Mouse (Mus musculus) Muller cell, postnatal 12 days (primary cell): ENCODE results near the gene Nckap5.
"Not testable (repeated sequence)": the region's sequence is repeated elsewhere in the genome, so short reads cannot be mapped to it uniquely, and the experiment has no call there.

ENCODE experiments used
- DNase-seq: peaks from one replicate; pipeline ENCODE4 v3.0.0-alpha.2; 2015; ENCODE audit errors: inconsistent ontology term

The Nckap5 gene

GRCm38 (mm10) chr1:126022959-126023358 lies 807.6 kb downstream of the Nckap5 start:
- DNase-seq = no peak

DNA sequence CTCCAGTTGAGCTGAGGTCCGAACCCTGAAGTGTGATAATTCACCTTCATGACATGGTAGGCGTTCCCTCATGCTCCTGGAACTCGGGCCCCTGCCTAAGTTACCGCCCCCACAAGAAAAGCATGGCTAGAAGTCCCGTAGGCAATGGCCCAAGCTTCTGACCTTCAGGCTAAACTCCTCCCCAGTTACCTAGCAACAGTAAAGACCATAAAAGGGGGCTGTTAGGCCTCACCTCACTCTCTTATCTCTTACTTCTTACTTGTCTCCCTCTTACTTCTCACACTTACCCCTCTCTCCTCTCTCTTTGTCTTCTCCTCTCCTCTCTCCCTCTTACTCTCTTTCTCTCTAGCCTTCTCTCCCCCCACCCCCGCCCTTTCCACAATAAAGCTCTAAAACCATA lies 811.9 kb downstream of the Nckap5 start:
- DNase-seq = not testable (repeated sequence)

DNA sequence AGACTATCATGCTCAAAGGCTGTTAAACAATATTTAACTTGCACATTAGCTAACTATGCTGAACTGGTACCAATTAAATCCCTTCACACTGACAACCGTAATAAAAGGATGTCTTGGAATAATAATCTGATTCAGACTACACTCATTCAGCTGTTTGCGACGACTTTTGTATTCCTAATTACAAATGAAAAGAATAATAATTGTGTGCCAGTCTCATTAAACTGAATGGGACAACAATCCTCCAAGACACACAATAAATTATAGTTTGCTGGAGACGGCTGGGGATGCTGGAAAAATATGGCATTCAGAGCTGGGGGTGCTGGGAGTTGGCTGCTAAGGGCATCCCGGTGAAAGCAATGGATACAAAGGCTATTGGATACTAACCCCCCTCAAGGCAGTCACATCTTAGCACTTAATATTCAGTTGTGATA lies 818.9 kb downstream of the Nckap5 start:
- peak; percentile 57 for DNase-seq

DNA sequence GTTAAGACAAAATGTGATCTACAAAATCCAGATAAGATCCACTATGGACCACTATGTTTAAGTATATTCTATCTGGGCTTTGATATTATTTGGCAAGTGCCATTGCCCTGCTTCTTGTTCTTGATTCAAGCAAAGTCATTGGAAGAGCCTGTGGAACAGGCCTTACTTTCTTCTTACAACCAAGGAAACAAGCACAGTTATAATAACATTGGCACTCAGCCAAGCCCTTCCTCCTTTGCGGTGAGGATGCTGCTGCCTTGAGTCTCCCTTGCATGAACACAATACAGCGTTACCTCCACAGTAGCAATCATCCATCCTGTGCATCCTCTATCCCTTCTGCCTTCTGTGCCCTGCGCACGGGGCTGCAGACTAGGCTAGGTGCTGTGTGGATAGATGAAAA lies 823.0 kb downstream of the Nckap5 start:
- no peak for DNase-seq

DNA sequence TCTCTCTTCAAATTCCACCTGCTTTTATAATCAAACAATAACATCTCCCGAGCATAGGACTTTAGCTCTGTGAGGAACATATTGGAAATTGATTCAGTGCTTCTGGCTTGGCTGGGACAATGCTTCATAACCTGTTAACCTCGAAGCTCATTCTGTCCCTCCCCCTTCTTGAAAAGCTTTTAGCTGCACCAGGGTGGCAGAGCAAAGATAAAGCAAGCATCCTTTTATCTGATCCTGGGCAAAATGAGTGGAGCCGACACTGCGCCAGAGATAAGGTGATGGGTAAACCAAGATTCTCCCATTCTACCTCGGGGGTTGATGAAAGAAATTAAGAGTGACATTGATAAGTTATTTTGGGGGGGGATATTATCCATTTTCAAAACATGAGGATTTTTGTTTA lies 824.9 kb downstream of the Nckap5 start:
- no peak for DNase-seq

DNA sequence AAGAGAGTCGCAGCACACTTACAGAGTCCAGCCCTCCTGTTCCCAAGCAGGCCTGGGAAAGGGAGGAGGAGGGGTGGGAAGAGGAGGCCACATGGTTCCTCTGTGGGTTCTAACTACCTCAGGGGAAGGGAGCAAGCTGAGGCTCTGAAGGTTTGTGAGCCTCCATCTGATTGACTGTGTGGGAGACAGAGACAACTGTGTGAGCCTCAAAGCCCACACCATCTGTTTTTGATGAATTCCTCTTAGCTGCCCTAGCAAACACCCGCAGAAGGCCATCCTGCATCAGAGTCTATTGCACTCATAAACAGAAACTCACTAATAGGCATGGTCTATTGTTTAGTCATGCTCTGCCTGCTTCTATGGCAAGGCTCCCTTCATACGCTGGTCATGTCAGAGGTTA lies 834.1 kb downstream of the Nckap5 start:
- peak; percentile 36 for DNase-seq

DNA sequence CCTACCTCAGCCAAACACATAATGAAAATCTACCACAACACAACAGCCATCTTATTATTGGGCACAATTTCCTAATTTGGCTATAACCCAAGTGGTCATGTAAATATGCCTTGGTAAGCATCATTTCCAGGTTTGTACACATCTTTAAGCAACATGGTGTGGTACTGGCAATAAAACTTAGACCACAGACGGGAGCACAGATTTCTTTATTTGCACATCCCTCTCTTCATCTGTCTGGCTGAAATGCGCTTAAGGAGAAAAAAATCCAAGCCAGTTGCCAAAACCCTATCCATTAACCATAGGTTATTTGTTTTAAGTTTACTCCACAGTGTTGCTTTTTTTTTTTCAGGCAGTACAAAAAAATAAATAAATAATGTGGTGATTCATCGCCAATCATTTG lies 842.8 kb downstream of the Nckap5 start:
- peak; percentile 31 for DNase-seq

GRCm38 (mm10) chr1:125984570-125984969 lies 846.0 kb downstream of the Nckap5 start:
- no peak for DNase-seq

- no peak for DNase-seq
Measured at GRCm38 (mm10) chr1:125974649-125975048, 856.0 kb downstream of the Nckap5 start.

DNA sequence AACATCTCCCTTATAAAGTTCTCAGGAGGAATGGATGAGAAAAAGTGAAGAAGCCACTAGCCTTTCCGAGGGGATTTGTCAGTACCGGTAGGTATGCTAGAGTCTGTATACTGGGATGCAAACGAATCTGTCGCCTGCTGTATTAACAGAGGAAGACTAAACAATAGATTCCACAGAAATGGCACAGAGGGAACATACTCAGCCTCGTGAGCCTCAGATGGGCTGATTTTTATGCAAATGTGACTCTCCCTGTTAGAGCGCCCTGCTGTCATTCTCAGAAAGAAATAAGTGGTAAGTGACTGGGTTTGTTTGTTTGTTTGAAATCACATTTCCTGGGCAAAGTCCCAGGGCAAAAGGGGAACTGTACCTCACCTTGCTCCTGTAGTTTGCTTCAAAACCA lies 858.7 kb downstream of the Nckap5 start:
- no peak for DNase-seq

GRCm38 (mm10) chr1:125967671-125968070 lies 862.9 kb downstream of the Nckap5 start:
- no peak for DNase-seq

DNA sequence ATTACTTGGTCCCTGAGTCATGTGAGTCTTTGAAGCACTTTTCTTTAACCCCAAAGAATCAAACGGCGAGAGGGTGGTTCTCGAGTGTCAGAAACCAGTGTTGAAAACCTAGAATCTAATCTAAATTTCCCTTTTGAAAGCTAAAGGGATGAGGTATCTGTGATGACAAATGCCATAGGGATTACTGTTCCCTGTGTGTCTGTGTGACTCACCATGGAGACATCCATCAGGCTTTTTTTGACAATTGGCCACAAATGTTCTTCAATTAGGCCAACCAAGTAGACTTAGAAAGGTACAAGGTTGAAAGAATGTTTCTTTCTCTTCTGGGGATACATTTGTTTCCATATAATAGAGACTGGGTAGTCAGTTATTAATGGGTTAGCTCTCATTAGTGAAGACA lies 879.6 kb downstream of the Nckap5 start:
- DNase-seq = peak; percentile 78

GRCm38 (mm10) chr1:125949076-125949475 lies 881.5 kb downstream of the Nckap5 start:
- DNase-seq = no peak

GRCm38 (mm10) chr1:125945136-125945535 lies 885.5 kb downstream of the Nckap5 start:
- no peak for DNase-seq

- DNase-seq = no peak
Measured at GRCm38 (mm10) chr1:125943305-125943704, 887.3 kb downstream of the Nckap5 start.

DNA sequence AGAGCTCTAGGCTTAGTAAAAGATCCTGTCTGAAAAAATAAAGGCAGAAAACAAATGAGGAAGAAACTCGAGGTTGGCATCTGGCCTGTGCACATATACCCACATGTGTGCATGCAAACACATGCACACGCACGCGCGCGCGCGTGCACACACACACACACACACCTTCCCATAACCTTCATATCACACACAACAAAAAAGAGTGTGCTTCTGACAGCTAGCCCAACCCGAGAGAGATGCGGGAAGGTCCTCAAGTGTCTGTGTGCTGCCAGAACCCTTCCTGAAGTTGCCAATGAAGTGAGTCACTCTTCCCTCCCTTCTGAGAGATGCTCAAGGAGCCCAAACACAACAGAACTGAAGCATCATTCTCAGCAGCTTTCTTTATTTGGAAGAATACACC lies 905.1 kb downstream of the Nckap5 start:
- DNase-seq = no peak

GRCm38 (mm10) chr1:125923062-125923461 lies 907.5 kb downstream of the Nckap5 start:
- DNase-seq = no peak

DNA sequence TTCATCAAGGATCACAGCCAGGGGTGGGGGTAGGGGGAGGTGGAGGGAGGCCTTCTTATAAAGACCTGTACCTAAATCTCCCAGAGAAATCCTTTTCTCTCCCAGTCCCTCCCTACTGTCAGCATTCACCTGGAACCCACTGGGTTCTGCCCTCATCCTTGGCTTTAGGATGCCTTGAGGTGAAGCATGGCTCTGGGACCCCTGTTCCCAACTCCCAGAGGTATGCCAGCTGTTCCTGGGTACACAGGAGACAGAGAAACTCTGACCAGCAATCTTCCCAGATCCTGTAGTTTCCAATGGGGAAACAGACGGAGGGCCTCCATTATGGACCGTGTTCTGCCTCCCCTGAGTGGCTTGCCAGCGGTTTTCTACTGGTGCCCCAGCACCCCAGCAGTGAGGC lies 909.9 kb downstream of the Nckap5 start:
- no peak for DNase-seq

GRCm38 (mm10) chr1:125912601-125913600 lies 917.7 kb downstream of the Nckap5 start, which contains the start of gene Lypd1:
TSS of gene Lypd1 (minus strand) at chr1:125913101.
- no peak for DNase-seq

GRCm38 (mm10) chr1:125911901-125912445 lies 918.6 kb downstream of the Nckap5 start:
- DNase-seq = peak; percentile 66

DNA sequence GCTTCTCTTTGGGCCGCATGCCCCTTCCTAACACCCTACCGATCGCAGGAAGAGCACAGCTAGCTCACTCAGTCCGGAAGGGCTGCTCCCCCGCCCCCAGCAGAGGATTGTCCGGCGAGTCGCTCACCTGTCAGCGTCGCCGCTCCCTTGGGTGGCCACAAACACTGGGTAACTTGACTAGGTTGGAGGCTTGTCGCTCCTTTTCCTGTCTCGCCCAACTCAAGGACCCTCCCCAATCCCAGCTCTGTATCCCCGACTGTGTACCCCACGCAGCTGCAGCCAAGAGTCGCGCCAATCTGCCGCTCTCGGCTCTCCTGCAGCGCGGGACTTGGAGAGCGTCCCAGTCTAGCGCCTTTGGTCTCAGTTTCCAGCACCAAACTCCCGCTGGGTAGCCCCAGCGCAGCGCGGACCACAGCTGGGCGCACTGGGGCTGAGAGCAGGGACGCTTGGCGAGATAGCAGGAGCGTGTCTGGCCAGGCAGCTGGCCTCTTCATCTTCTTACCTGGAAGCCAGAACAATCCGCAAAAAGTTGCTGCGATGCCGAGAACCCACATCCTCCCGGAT lies 919.2 kb downstream of the Nckap5 start:
- peak; percentile 36 for DNase-seq

GRCm38 (mm10) chr1:125910871-125911265 lies 919.7 kb downstream of the Nckap5 start:
- DNase-seq = peak; percentile 11
